Mouse (Mus musculus): ENCODE data around the gene Skint8.
"Not testable (repeated sequence)": the region's sequence is repeated elsewhere in the genome, so short reads cannot be mapped to it uniquely, and the experiment has no call there.

Skint8 gene

DNA sequence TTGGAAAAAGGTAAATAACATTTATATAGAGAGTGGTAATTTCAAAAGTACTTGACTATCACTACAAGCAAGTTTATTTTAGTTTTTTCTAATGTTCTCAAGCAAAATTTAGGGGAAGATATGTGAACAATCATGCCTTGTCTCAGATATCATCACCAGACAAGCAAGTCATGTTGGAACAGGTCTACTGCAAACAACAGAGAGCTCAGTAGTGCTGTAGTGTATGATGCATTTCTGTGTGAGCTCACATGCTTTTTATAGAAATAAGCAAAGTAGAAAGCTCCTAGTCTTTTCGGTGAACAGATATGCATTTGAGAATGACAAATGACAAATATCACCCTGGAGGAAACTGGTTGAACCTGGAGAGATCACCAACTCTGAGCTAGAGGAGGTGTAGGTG lies at the start of gene Skint8:
Gene Skint8 (plus strand): TSS at position 301 of the 400 bp plus-strand sequence.
- no peak for DNase-seq

DNA sequence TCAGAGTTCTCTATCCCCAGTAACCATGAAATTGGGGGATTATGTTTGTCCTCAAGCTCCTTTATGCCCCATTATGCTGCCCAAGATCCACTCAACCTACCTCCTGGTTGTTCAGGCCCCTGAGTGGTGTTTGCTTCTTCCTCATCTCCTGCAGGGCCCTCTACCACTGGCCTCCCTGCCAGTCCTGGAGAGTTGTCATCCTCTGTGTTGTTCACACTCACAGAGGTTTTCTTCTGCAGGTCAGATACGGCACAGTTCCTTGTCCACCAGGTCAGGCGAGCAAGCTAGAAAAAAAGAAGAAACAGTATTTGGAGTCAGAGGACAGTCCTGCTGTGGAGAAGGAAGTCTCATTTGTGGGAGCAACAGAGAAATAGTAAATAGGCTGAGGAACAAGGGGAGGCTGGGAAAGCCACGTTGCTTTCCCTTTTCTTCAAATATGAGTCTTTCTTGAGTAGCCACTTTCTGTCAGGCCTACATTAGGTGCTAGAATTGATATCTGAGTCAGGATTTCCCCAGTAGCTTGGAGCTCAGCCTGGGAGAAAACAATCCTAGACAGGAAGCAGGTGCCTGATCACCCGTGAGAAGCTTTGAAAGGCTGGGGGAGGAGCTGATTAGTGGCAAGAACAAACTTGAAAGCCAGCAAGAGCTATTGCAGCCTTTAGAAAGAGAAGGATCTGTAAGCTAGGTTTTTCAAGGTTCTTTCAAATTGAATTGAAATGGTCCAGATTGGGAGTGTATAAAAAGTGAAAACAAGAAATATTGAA lies 38.9 kb upstream of the Skint8 start:
- no peak for DNase-seq

DNA sequence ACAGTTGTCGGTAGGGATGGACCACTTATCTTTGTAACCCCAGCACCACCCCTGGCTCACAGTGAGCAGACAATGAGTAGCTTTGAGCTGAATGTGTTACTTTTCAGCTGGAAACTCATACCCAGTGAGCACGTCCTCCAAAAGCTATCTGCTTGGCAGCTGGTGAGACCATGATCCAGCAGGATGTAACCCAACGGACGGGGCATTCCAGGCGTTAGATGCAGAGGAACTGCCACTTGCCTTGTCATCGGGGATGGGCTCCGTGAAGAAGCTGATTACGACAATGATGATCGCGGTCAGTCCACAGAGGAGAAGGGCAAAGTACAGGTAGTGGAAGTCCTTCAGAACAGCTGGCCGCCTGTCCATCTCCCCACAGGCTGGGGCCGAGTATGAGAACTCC lies 35.6 kb upstream of the Skint8 start:
- DNase-seq = no peak

DNA sequence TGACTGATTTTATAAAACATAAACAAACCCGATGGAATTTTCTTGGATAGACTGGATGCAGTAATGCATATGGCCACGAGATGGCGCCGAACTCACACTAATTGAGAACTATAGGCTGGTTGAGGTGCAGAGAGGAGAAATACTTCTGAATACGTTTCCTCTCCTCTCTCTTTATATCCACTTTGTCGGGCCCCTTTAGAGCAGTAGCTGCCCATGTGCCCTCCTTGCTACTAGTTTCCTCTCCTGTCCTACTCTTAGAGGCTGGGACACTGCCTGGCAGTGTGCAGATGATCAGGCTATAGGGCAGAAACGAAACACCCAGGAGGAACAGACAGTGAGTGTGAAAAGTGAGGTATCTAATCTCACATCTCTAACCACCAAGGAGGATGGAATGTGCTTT lies 33.2 kb upstream of the Skint8 start:
- peak; percentile 75 to 79 for DNase-seq

GRCm38 (mm10) chr4:111886607-111887006 lies 32.6 kb upstream of the Skint8 start:
- peak; percentile 79 to 83 for DNase-seq

- no peak for DNase-seq
Observed at GRCm38 (mm10) chr4:111892138-111892537, 27.1 kb upstream of the Skint8 start.

DNA sequence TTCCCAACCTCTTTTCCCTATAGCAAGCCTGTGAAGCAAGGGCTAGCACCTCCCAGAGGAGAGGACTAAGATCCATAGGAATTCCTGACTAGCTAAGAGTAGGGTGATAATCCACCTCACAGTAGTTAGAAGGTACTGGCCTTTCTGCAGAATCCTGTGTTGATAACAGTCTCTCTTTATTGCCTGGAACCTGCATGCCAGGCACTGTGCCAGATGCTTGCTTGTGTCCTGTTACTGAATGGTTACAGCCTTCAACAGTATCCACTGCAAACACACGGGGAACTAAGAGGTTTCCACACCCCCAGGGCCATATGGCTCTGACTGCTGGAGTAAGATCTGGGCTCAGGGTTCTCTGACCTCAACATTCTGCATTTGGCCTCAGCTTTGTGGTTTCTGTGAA lies 21.4 kb upstream of the Skint8 start:
- DNase-seq = peak in 1 of 2 experiments; percentile 13

DNA sequence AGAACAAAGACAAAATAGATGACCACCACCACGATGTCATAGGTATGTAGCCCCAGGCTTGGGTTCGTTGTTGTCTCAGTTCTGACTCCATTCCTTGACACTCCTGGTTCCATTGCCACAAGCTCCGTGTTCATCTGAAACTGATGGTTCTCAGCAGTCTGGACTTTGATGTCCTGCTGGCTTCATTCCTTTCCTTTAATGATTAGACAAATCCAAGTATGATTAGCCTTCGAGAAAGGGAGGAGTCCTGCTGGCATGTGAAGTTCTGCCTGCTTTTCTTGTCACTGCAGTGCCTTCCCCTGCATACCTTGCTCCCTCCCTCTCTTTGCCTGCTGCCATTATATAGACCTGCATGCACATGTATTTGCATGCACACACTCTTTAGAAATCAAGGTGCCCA lies 20.6 kb upstream of the Skint8 start:
- no peak for DNase-seq

GRCm38 (mm10) chr4:111900491-111900890 lies 18.7 kb upstream of the Skint8 start:
- not testable (repeated sequence) for DNase-seq

- DNase-seq = no peak
Observed at GRCm38 (mm10) chr4:111901473-111901872, 17.7 kb upstream of the Skint8 start.

GRCm38 (mm10) chr4:111902775-111903174 lies 16.4 kb upstream of the Skint8 start, which contains the start of gene Slc5a9:
Slc5a9 (minus strand) TSS chr4:111902918.
- DNase-seq = no peak

GRCm38 (mm10) chr4:111907926-111908325 lies 11.3 kb upstream of the Skint8 start:
- peak; percentile 21 to 52 for DNase-seq

- DNase-seq = peak; percentile 2 to 3
Observed at GRCm38 (mm10) chr4:111961309-111961708, 42.1 kb downstream of the Skint8 start.

- DNase-seq = not testable (repeated sequence)
Observed at GRCm38 (mm10) chr4:111963241-111963640, 44.0 kb downstream of the Skint8 start.

DNA sequence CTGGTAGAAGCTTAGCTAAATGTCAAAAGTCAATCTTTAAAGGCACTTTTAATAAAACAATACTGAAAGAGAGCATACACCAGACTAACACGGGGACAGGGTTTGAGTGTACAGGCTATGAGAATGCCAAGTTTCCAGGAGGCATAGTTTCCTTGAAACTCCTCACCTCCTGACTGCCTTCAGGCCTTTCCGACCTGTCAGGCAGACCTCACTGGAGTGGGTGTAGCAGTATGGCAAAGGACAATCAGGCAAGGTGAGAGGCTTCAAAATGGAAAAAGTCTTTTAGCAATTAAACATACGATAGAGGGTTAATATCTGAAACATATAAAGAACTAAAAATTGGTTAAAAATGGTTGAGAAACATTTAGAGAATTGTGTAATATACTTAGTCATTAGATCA lies 44.5 kb downstream of the Skint8 start:
- DNase-seq = no peak

GRCm38 (mm10) chr4:111972623-111973022 lies 53.4 kb downstream of the Skint8 start, which contains the start of gene Skint7:
Skint7 (plus strand) TSS chr4:111972923.
- no peak for DNase-seq

All from cerebellum, postnatal 10 days (tissue).